Mouse (Mus musculus) NIH3T3 (cell line): ENCODE data around the gene Spocd1.

ENCODE experiments used
- DNase-seq: peaks from one replicate; pipeline ENCODE4 v3.0.0-alpha.2; 2012; ENCODE audit warnings: low read depth

The Spocd1 gene

GRCm38 (mm10) chr4:130005593-130005992, 76.5 kb downstream of the Spocd1 start:
- DNase-seq: peak; percentile 51

GRCm38 (mm10) chr4:130006533-130006932, 77.5 kb downstream of the Spocd1 start:
- DNase-seq: no peak
